Mouse (Mus musculus) hindbrain, embryonic 16.5 days (tissue): ENCODE results near the gene Acin1. TPM values are rescaled to one million over a fixed set of nuclear protein-coding genes. Genes with fewer than 3 reads are reported as not detected.

Experiments
- ATAC-seq: fragments of 200-750 bp; cut with Nextera tagmentation; 2 replicates; pipeline ENCODE4 v1.8.0; 2017; ENCODE audit warnings: moderate TSS enrichment, moderate library complexity
- H3K27ac ChIP-seq: fragments of 300-500 bp; sonication (generic); 2 replicates; pipeline ENCODE4 v1.5.1; 2014; ENCODE audit warnings: low read depth, mild to moderate bottlenecking, control low read depth, low read length, moderate library complexity
- H3K27me3 ChIP-seq: fragments of 300-500 bp; sonication (generic); replicated peaks from 2 replicates; pipeline ENCODE4 v1.6.1; 2014; ENCODE audit warnings: low read length; ENCODE audit not compliant: control insufficient read depth, insufficient read depth
- H3K36me3 ChIP-seq: fragments of 300-500 bp; sonication (generic); 2 replicates; pipeline ENCODE4 v1.6.1; 2014; ENCODE audit warnings: mild to moderate bottlenecking, low read length, moderate library complexity, mixed read lengths; ENCODE audit not compliant: control insufficient read depth, insufficient read depth
- H3K4me1 ChIP-seq: fragments of 300-500 bp; sonication (generic); 2 replicates; pipeline ENCODE4 v1.6.1; 2014; ENCODE audit warnings: low read depth, low read length; ENCODE audit not compliant: control insufficient read depth, insufficient read depth
- H3K4me2 ChIP-seq: fragments of 300-500 bp; sonication (generic); 2 replicates; pipeline ENCODE4 v1.6.1; 2014; ENCODE audit warnings: mild to moderate bottlenecking, low read length, control low read depth, moderate library complexity
- H3K4me3 ChIP-seq: fragments of 300-500 bp; sonication (generic); 2 replicates; pipeline ENCODE4 v1.5.1; 2014; ENCODE audit warnings: mild to moderate bottlenecking, low read length, control low read depth, moderate library complexity
- H3K9ac ChIP-seq: fragments of 300-500 bp; sonication (generic); 2 replicates; pipeline ENCODE4 v1.6.1; 2014; ENCODE audit warnings: low read depth, mild to moderate bottlenecking, control low read depth, low read length, moderate library complexity
- H3K9me3 ChIP-seq: fragments of 300-500 bp; sonication (generic); 2 replicates; pipeline ENCODE4 v1.6.1; 2014; ENCODE audit warnings: mild to moderate bottlenecking, low read length, moderate library complexity; ENCODE audit not compliant: control insufficient read depth
- WGBS: fragments of 180-500 bp; shearing (Covaris S2); extraction: QIAGEN DNeasy Blood & Tissue Kit; methylation state at CpG from one replicate; pipeline ENCODE4 v1.1.7; 2014; 5-methylcytosine and 5-hydroxymethylcytosine counted together
- polyA plus RNA-seq: library from polyadenylated mRNA; unstranded; fragments of >200 nt; fragmentation: Nextera tagmentation; extraction: Ambion mirVana; gene quantifications from 2 replicates; pipeline ENCODE4 v1.2.1, GENCODE M21; 2015

The Acin1 gene
- polyA plus RNA-seq, 1 experiment from 2014 or later = 89.5 TPM

DNA sequence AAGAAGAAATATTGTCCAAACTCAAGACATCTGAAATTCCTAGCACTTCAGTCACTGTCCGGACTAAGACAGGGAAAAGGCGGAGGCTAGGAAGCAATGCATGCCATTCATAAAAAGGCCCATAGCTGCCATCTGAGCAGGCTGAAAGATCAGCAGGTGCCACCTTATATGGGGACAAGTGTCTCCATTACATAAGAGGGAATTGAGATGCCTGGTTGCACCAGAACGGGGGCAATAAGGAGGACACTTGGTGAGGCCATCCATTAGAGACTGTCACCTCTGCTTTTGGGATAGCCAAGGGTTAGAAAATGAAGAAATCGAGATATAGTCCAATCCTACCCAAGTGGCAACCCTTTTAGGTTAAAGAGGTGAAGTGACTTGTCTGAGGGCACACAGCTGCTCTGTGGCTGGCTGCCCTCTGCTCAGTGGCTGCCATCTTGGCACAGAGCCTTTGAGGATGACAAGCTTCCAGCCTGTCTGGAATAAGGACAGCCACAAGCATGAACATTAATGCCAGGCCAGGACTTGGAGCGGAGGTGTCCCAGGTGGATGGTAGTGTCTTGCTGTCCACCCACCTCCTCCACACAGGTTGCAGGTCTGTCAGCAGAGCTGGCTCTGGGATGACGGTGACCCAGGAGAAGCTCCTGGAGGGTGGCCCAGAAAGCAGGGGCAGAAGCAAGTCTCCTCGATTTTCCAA lies 34.1 kb upstream of the Acin1 start:
- Histone ChIP-seq H3K9ac (no peak overlapping the region), H3K9me3 (no peaks in the 10 kb centered on the region), H3K4me2 (no peak overlapping the region), H3K4me3 (no peak overlapping the region), H3K27me3 (no peaks in the 10 kb centered on the region), H3K36me3 (0 out of 2 replicates have a peak, but pooled peaks cover 4% of the 10 kb centered on the region), H3K4me1 (no peaks in the 10 kb centered on the region), H3K27ac (no peak overlapping the region)
- no peak for ATAC-seq
- WGBS = 94% methylated on average over 7 of the region's 7 CpGs

DNA sequence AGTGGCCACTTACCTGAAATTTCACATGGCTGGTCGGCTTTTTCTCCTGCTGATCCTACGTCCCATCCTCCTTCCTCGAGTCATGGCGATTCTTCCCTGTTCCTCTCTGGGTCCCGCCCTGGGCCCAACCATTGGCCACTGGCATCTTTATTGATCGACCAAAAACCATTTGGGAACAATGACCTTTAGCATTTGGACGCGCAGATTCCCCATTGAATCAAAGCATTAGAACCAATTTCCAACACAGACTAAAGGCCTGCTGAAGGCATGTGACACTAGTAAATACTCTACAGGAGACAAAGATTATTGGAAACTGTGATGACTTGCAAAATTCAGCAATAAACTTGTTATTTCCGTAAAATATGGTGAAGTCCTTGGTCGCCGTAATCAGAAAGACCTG lies 33.3 kb upstream of the Acin1 start:
- no peak overlapping the region for H3K4me3 ChIP-seq
- ATAC-seq = no peak
- H3K4me1 ChIP-seq = peaks cover under 1% of the 10 kb centered on the region
- H3K4me2 ChIP-seq = no peak overlapping the region
- WGBS = 94% methylated on average over 11 of the region's 11 CpGs
- no peaks in the 10 kb centered on the region for H3K9me3 ChIP-seq
- no peak overlapping the region for H3K9ac ChIP-seq
- no peak overlapping the region for H3K27ac ChIP-seq
- no peaks in the 10 kb centered on the region for H3K27me3 ChIP-seq
- 0 out of 2 replicates have a peak, but pooled peaks cover under 1% of the 10 kb centered on the region for H3K36me3 ChIP-seq

DNA sequence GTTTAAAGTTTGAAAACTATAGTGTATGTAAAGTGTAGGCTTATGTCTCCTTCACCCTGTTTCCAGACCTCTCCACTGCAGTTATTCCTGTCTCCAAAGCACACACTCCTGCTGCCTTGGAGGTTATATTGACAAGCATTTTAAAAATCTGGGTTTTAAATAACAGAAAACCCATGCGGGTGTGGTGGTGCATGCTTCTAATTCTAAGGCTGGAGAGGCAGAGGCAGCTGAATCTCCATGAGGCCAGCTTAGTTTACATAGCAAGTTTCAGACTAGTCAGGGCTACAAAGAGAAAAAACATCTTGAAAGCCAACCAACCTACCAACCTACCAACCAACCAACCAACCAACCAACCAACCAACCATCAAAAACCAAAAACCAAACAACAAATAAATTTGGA lies 28.7 kb upstream of the Acin1 start:
- Histone ChIP-seq H3K4me1 (peaks cover 6% of the 10 kb centered on the region), H3K36me3 (no peaks in the 10 kb centered on the region), H3K9me3 (no peaks in the 10 kb centered on the region), H3K9ac (no peak overlapping the region), H3K4me3 (no peak overlapping the region; the same call in 1 of the 2 replicates), H3K4me2 (peak overlapping the region; percentile 64), H3K27me3 (no peaks in the 10 kb centered on the region), H3K27ac (no peak overlapping the region)
- no peak for ATAC-seq
- 84% methylated on average over 1 of the region's 1 CpGs for WGBS

DNA sequence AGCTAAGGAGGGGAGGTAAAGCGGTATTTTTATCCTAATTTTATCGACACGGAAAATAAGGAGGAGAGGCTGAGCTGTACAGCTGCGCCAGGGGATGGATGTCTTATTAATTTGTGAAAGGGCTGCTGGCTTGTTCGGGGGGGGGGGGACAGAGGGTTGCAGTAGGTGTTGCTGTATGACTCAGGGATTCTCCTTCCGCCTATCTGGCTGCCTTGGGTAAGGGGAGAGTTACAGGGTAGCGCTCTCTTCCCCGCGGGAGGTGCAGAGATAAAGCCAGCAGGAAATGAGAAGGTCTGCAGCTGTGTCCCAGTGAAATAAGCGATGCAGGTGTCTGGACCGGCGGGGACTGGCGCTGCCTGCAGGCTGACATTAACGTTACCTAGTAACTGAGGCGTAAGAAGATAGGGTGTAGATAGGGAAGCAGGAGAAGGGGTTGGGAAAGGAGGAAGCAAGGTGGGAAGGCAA lies 27.9 kb upstream of the Acin1 start:
- Histone ChIP-seq H3K9ac (peak overlapping the region; percentile 44), H3K4me3 (peak overlapping the region; percentile 38), H3K27ac (peak overlapping the region; percentile 69), H3K27me3 (no peaks in the 10 kb centered on the region), H3K4me2 (peak overlapping the region; percentile 64), H3K4me1 (peaks cover 6% of the 10 kb centered on the region), H3K9me3 (no peaks in the 10 kb centered on the region), H3K36me3 (no peaks in the 10 kb centered on the region)
- WGBS = 3% methylated on average over 15 of the region's 15 CpGs
- ATAC-seq = peak; percentile 73

DNA sequence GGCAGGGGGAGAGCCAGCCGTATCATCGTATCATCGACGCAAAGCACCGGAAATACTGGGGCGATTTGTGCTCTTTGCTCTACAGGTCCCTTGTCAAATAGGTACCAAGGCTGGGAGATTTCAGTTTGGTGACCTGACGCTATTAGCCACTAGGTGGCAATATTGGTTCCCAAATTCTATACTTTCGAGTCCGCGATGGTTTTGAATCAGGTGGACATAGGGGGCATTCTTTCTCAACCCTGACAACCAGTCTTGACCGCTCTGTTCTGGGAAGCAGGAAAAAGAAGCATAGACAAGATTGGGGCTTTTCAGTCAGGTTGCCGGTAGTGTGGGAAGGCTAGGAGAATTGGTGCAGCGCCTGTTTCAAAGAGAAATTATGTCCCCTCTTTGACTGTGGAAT lies 27.4 kb upstream of the Acin1 start:
- peak; percentile 75 for ATAC-seq
- Histone ChIP-seq H3K9me3 (no peaks in the 10 kb centered on the region), H3K9ac (peak overlapping the region; percentile 44), H3K4me1 (peaks cover 6% of the 10 kb centered on the region), H3K27ac (peak overlapping the region; percentile 69), H3K4me3 (peak overlapping the region; percentile 38), H3K27me3 (no peaks in the 10 kb centered on the region), H3K4me2 (peak overlapping the region; percentile 64), H3K36me3 (no peaks in the 10 kb centered on the region)
- WGBS = 2% methylated on average over 13 of the region's 13 CpGs

DNA sequence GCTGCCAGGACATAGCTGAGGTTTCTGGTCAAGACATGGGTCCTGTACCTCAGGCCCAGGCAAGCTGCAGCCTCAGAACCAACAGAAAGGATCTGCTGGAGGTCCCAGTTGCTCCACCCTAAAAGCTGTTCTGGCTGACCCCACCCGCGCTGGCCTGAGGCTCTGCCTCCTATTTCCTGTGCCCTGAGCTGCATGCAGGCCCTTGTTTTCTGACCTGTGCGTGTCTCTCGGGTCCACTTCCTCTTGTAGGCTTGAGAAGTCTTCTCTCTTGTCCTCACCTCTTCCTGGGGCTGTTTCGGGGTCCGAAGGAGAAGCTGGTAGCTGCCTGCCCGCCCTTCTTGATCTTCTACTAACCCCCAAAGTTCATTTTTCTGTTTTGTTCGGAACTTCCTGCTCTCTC lies 26.1 kb upstream of the Acin1 start:
- Histone ChIP-seq H3K4me3 (no peak overlapping the region), H3K9me3 (no peaks in the 10 kb centered on the region), H3K27ac (no peak overlapping the region), H3K4me1 (peaks cover 6% of the 10 kb centered on the region), H3K9ac (no peak overlapping the region), H3K27me3 (no peaks in the 10 kb centered on the region), H3K4me2 (no peak overlapping the region), H3K36me3 (no peaks in the 10 kb centered on the region)
- ATAC-seq = no peak
- WGBS = 76% methylated on average over 8 of the region's 8 CpGs

DNA sequence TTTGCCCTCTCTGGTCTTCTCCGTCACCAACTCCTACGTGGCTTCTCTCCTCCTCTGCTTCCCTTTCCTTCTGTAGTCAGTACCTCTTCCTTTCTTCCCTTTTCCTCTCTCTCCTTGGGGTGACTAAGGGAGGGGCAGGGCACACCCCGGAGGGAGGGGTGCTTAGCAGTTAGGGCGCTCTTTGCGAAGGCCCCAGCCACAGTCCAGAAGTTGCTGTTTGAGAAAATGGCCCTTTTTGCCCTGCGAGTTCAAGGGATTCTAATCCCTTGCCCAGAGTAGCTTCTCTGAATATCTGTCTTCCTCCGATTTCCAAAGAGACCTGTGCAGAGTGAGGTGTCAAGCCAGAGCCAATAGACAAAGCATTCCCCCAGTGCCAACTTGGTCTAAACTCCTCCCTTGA lies 25.3 kb upstream of the Acin1 start, which contains the start of gene Cebpe:
TSS of gene Cebpe (minus strand) at position 101 of the 400 bp plus-strand sequence.
- Histone ChIP-seq H3K9me3 (no peaks in the 10 kb centered on the region), H3K4me1 (peaks cover 6% of the 10 kb centered on the region), H3K4me2 (no peak within 1 kb of the TSS), H3K9ac (no peak within 1 kb of the TSS), H3K36me3 (no peaks in the 10 kb centered on the region), H3K27me3 (no peaks in the 10 kb centered on the region), H3K4me3 (no peak within 1 kb of the TSS), H3K27ac (no peak within 1 kb of the TSS)
- no peak for ATAC-seq
- WGBS = 87% methylated on average over 7 of the region's 7 CpGs

DNA sequence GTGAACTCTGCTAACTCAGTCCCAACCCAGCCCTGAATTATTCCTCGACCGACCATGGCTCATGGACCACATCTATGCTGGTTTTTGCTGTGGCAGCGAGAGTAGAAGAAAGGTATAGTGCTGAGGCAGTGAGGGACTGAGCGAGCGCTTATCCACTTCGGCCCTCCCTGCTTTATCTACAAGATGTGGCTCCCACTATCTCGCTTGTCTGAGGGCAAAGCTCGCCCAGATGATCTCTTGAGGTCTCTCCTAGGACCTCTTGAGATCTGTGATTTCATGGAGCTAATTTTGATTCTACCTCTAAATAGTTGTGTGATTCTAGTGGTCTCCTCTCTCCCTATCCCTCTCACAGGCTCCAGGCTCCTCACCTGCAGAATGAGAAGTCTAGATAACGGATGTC lies 22.3 kb upstream of the Acin1 start:
- Histone ChIP-seq H3K9me3 (no peaks in the 10 kb centered on the region), H3K4me3 (no peak overlapping the region), H3K4me1 (no peaks in the 10 kb centered on the region), H3K27me3 (no peaks in the 10 kb centered on the region), H3K36me3 (no peaks in the 10 kb centered on the region), H3K4me2 (no peak overlapping the region), H3K27ac (no peak overlapping the region), H3K9ac (no peak overlapping the region)
- ATAC-seq = no peak
- WGBS = 89% methylated on average over 9 of the region's 9 CpGs

DNA sequence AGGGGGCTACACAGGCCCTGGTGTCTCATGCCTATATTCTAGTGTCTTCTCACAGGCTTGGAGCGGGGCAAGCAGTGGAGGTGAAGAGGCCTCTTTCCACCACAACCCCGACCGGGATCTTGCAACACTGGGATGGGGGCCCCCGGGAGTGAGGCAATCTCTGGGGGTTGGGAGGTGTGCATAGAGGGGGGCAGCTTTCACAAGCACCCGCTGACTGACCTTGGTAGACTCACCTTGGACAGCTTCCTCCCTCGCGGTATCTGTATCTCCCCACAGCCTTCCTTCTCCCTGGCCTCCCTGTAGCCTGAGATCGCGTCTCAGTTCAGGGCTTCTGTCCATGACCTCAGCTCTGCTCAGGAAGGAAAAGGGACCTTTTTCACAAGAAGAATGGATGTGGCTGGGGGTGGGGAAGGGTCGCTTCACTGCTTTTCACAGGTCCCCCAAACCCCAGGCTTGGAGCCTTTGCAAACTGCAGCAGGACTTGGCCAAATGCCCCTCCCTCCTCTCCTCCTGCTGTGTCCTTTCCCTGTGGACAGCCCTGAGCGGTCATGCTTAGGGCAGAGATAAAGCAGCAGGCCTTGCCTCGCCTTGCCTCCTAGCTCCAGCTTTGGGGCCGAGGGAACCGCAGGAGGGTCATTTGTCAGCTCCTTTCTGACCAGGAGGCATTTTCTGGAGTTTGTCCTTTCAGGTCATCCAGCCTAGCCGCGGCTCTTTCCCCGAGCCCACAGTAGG lies 20.0 kb upstream of the Acin1 start:
- H3K27ac ChIP-seq = no peak overlapping the region
- ATAC-seq = no peak
- H3K9me3 ChIP-seq = no peaks in the 10 kb centered on the region
- no peaks in the 10 kb centered on the region for H3K4me1 ChIP-seq
- H3K36me3 ChIP-seq = no peaks in the 10 kb centered on the region
- no peak overlapping the region for H3K4me2 ChIP-seq
- no peak overlapping the region for H3K9ac ChIP-seq
- WGBS = 56% methylated on average over 16 of the region's 17 CpGs
- no peak overlapping the region for H3K4me3 ChIP-seq
- H3K27me3 ChIP-seq = no peaks in the 10 kb centered on the region
